Comparison of ENCODE assay signal across 9 mouse cellular contexts in the genomic region with DNA sequence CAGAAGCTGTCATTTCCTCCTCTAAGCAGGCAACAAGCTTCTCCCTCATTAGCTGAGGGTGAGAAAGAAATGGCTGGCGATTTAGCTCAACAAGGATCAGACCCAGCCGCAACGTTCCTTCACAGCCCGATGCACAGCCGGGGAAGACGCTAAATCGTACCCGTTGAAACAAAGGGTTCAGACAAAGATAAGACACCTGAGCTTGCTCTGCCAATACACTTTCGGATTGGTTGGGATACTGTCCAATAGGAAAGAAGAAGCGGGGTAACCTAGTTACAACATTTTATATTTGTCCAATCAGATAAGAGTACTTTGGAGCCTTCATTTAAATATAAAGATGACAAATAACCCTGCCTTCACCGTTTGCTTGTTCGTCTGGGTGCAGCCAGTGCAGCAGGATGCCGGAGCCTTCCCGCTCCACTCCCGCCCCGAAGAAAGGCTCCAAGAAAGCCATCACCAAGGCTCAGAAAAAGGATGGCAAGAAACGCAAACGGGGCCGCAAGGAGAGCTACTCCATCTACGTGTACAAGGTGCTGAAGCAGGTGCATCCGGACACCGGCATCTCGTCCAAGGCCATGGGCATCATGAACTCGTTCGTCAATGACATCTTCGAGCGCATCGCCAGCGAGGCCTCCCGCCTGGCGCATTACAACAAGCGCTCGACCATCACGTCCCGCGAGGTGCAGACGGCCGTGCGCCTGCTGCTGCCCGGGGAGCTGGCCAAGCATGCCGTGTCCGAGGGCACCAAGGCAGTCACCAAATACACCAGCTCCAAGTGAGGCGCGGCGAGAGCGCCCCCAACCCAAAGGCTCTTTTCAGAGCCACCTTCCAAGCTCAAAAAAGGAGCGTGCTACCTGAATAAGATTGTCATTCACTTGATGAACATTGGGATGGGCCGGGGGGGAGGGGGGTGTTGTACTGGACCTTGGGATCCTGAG. TPM values are rescaled to one million over a fixed set of nuclear protein-coding genes. Genes with fewer than 3 reads are reported as not detected.
DNase-seq lines count a peak whose midpoint lies in the region; ATAC-seq and TF ChIP-seq lines count a peak whose summit lies in the region.
"Had no signal": no experiment of that assay in that cellular context is flagged by ENCODE, and none has a peak within 500 bp of the region (broad histone marks: within the 10 kb centered on the region; RNA-seq: fewer than 3 reads in every experiment).

Hist3h2ba (plus strand) TSS at position 379 of the 938 bp plus-strand sequence.

- no peaks in the 10 kb centered on the region for H3K36me3 ChIP-seq in testis, adult 2 months (ENCODE audit: control insufficient read depth, insufficient read depth, low read length)
- H3K36me3 ChIP-seq in heart, embryonic 12.5 days = no peaks in the 10 kb centered on the region
- no peaks in the 10 kb centered on the region for H3K36me3 ChIP-seq in kidney, postnatal 0 days (ENCODE audit: insufficient read depth, low read length)
- no peaks in the 10 kb centered on the region for H3K36me3 ChIP-seq in splenic B cell, adult 2 months (ENCODE audit: control insufficient read depth, insufficient read depth, low read length, poor library complexity, severe bottlenecking)

- peak within 1 kb of the TSS; percentile 44 for H3K4me3 ChIP-seq in testis, adult 2 months (ENCODE audit: control insufficient read depth, low read depth, low read length)
- H3K4me3 ChIP-seq in heart, embryonic 12.5 days = peak within 1 kb of the TSS; percentile 42
- H3K4me3 ChIP-seq in kidney, postnatal 0 days (replicated peaks; ENCODE audit: low read depth, low read length) = peak within 1 kb of the TSS; percentile 38

- no peaks in the 10 kb centered on the region for H3K9me3 ChIP-seq in heart, embryonic 12.5 days (replicated peaks)
- H3K9me3 ChIP-seq in kidney, postnatal 0 days (replicated peaks; ENCODE audit: low read length) = no peaks in the 10 kb centered on the region

- no peak for DNase-seq in testis, postnatal 10 days (ENCODE audit: low spot score)
- peak; percentile 77 for DNase-seq in embryo, embryonic 9.5 days (ENCODE audit: extremely low spot score)
- peak; percentile 99 for DNase-seq in kidney, postnatal 0 days (ENCODE audit: low spot score)
- DNase-seq in liver = peak; percentile 62
- peak; percentile 87 for DNase-seq in splenic B cell, adult 2 months (ENCODE audit: low read depth, low spot score)

- H3K27me3 ChIP-seq in testis, adult 2 months (ENCODE audit: control insufficient read depth, insufficient read depth, low read length) = no peaks in the 10 kb centered on the region
- peaks cover 44% of the 10 kb centered on the region for H3K27me3 ChIP-seq in heart, embryonic 12.5 days (replicated peaks)
- H3K27me3 ChIP-seq in kidney, postnatal 0 days (ENCODE audit: insufficient read depth, low read length) = no peaks in the 10 kb centered on the region; the same call in 1 of the 2 replicates
- no peaks in the 10 kb centered on the region for H3K27me3 ChIP-seq in splenic B cell, adult 2 months (ENCODE audit: control insufficient read depth, insufficient read depth, low read length, poor library complexity, severe bottlenecking)

- peak; percentile 83 for ATAC-seq in heart, embryonic 12.5 days (ENCODE audit: insufficient number of reproducible peaks, low FRiP score)
- peak; percentile 84 for ATAC-seq in kidney, postnatal 0 days (replicated peaks; ENCODE audit: low FRiP score, low read depth)
- ATAC-seq in monocyte, adult 5-6 weeks (replicated peaks; ENCODE audit: insufficient number of reproducible peaks, low FRiP score, low TSS enrichment, poor library complexity, severe bottlenecking) = peak; percentile 72

- peak within 1 kb of the TSS; percentile 50 for H3K27ac ChIP-seq in testis, adult 2 months (ENCODE audit: control insufficient read depth, insufficient read depth, low read depth, low read length)
- peak within 1 kb of the TSS; percentile 69 for H3K27ac ChIP-seq in heart, embryonic 12.5 days (ENCODE audit: poor library complexity, severe bottlenecking)
- H3K27ac ChIP-seq in kidney, postnatal 0 days = peak within 1 kb of the TSS; percentile 77

- peak; percentile 59; the same call in 1 of the 2 replicates for TF ChIP-seq POLR2A in testis, adult 2 months (IDR thresholded peaks at IDR 0.05; ENCODE audit: control insufficient read depth, low read depth, low read length)

- no peak for TF ChIP-seq CTCF in testis, adult 2 months (IDR thresholded peaks at IDR 0.05; ENCODE audit: control insufficient read depth, insufficient read depth, insufficient replicate concordance, low read depth, low read length)
- TF ChIP-seq CTCF in kidney, postnatal 0 days (IDR thresholded peaks at IDR 0.05; ENCODE audit: low read depth) = 0 out of 2 replicates have a peak, but pooled peaks have one; percentile 11

- WGBS in heart, embryonic 12.5 days = under 1% methylated on average over 48 of the region's 48 CpGs
- under 1% methylated on average over 48 of the region's 48 CpGs for WGBS in kidney, postnatal 0 days

- peaks cover 13% of the 10 kb centered on the region for H3K4me1 ChIP-seq in testis, adult 2 months (ENCODE audit: control insufficient read depth, insufficient read depth, low read length)
- peaks cover 18% of the 10 kb centered on the region; the same call in 1 of the 2 replicates for H3K4me1 ChIP-seq in heart, embryonic 12.5 days (replicated peaks)
- H3K4me1 ChIP-seq in kidney, postnatal 0 days (replicated peaks; ENCODE audit: insufficient read depth, low read length) = 0 out of 2 replicates have a peak, but pooled peaks cover 3% of the 10 kb centered on the region

- H3K4me2 ChIP-seq in heart, embryonic 12.5 days = peak within 1 kb of the TSS; percentile 71
- H3K4me2 ChIP-seq in kidney, postnatal 0 days (ENCODE audit: low read length) = peak within 1 kb of the TSS; percentile 63

- peak within 1 kb of the TSS; percentile 64 for H3K9ac ChIP-seq in heart, embryonic 12.5 days
- H3K9ac ChIP-seq in kidney, postnatal 0 days (ENCODE audit: low read depth, low read length) = peak within 1 kb of the TSS; percentile 47; the same call in 1 of the 2 replicates

RNA-seq across cellular contexts. Expression of gene Hist3h2ba, which starts in this region (rescaled TPM):
- polyA plus RNA-seq in testis, adult 2 months (2012; rRNA removed) = 8.7 and 8.9 TPM in 2 replicates
- polyA plus RNA-seq in heart, embryonic 12.5 days (2016; fragmentation: Nextera tagmentation; extraction: Ambion mirVana) = 8.5 and 11.6 TPM in 2 replicates
- polyA plus RNA-seq in kidney, postnatal 0 days (2015; fragmentation: Nextera tagmentation; extraction: Ambion mirVana) = 43.9 and 45.8 TPM in 2 replicates
- total RNA-seq in monocyte, adult 5-6 weeks (2017) = 1.7 TPM in 2 of 3 replicates, not detected in the other
- total RNA-seq: CH12.LX had no signal
